Mouse (Mus musculus) myocyte (in vitro differentiated cells): ENCODE measurements around the gene Fbll1. TPM values are rescaled to one million over a fixed set of nuclear protein-coding genes. Genes with fewer than 3 reads are reported as not detected.

ENCODE experiments used
- H3K27me3 ChIP-seq: one replicate; pipeline ENCODE4 v1.6.1; 2011; ENCODE audit not compliant: control insufficient read depth, insufficient read depth, insufficient read length
- H3K36me3 ChIP-seq: one replicate; pipeline ENCODE4 v1.6.1; 2011; ENCODE audit not compliant: control insufficient read depth, insufficient read depth
- H3K4me2 ChIP-seq: one replicate; pipeline ENCODE4 v1.6.1; 2011; ENCODE audit warnings: low read depth, control low read depth
- H3K4me3 ChIP-seq: one replicate; pipeline ENCODE4 v1.5.1; 2011; ENCODE audit warnings: mild to moderate bottlenecking, control low read depth, moderate library complexity
- H3K79me2 ChIP-seq: one replicate; pipeline ENCODE4 v1.6.1; 2011; ENCODE audit not compliant: control insufficient read depth, insufficient read depth
- H3ac ChIP-seq: one replicate; pipeline ENCODE4 v1.6.1; 2011; ENCODE audit not compliant: control insufficient read depth, insufficient read length
- CEBPB ChIP-seq: IDR thresholded peaks from 2 replicates; pipeline ENCODE4 v1.6.1; 2011; ENCODE audit warnings: mild to moderate bottlenecking, moderate library complexity; ENCODE audit not compliant: poor library complexity, insufficient read depth, severe bottlenecking
- MYOD1 ChIP-seq, 3 experiments: IDR thresholded peaks; one replicate each; pipeline ENCODE4 v1.6.1; 2011; ENCODE audit warnings: control low read depth in 2 of 3, low read depth in 2 of 3, mild to moderate bottlenecking in 2 of 3, moderate library complexity in 1 of 3; ENCODE audit not compliant: insufficient read length in 2 of 3, control insufficient read depth in 1 of 3
- POLR2A ChIP-seq: IDR thresholded peaks from one replicate; pipeline ENCODE4 v1.6.1; 2011; ENCODE audit warnings: low read depth, mild to moderate bottlenecking, control low read depth, moderate library complexity; ENCODE audit not compliant: insufficient read length
- POLR2AphosphoS2 ChIP-seq: IDR thresholded peaks from one replicate; pipeline ENCODE4 v1.6.1; 2011; ENCODE audit warnings: low read depth, control low read depth; ENCODE audit not compliant: insufficient read length
- TCF12 ChIP-seq: IDR thresholded peaks from one replicate; pipeline ENCODE4 v1.6.1; 2011; ENCODE audit warnings: mild to moderate bottlenecking, control low read depth; ENCODE audit not compliant: poor library complexity, insufficient read depth, severe bottlenecking
- polyA plus RNA-seq: library from polyadenylated mRNA; unstranded; fragments of >200 nt; fragmentation: generic; extraction: Trizol; gene quantifications from one replicate; pipeline ENCODE4 v1.2.1, GENCODE M21; 2012; ENCODE audit warnings: missing spikeins

Gene Fbll1
- polyA plus RNA-seq, 1 experiment: not detected

DNA sequence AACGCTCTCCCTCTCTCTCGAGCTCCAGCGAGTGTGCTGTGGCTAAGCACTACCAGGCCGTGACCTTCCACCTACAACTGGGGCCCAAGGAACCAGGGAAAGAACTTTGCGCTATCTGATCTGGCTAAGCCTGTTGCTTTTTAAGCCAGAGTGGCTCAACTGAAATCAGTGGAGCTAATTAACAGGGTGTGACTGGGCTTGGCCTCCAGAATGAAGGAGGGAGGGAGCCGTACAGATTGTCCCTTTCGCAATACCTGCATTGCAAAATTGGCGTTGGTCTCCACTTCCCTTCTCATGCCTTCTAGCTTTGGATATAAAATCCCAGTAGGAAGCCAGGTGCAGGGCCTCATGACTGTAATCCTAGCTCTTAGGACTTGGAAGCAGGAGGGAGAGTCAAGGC lies 48.1 kb downstream of the Fbll1 start:
- Histone ChIP-seq H3K79me2 (no peaks in the 10 kb centered on the region), H3K36me3 (no peaks in the 10 kb centered on the region), H3K27me3 (no peaks in the 10 kb centered on the region), H3K4me2 (no peak overlapping the region), H3ac (no peak overlapping the region), H3K4me3 (no peak overlapping the region)
- TF ChIP-seq POLR2AphosphoS2: no peak
- no peak for TF ChIP-seq MYOD1 (IDR thresholded peaks at IDR 0.05; ENCODE audit: control insufficient read depth in 1 of 3, insufficient read length in 2 of 3, low read depth in 2 of 3)
- TF ChIP-seq TCF12: no peak
- TF ChIP-seq POLR2A: no peak
- peak; percentile 58; the same call in 1 of the 2 replicates for TF ChIP-seq CEBPB

Other genes starting within 250 kb of the Fbll1 start
- 8.6 TPM for gene Pank3, start 29.4 kb downstream of the Fbll1 start, polyA plus RNA-seq
- 112 TPM for gene Rars, start 35.6 kb upstream of the Fbll1 start, polyA plus RNA-seq
- 1.2 TPM for gene Wwc1, start 181.6 kb upstream of the Fbll1 start, polyA plus RNA-seq